Mouse (Mus musculus) embryo, embryonic 11 days (tissue): ENCODE measurements around the gene Pycr2.
"Not testable (repeated sequence)": the region's sequence is repeated elsewhere in the genome, so short reads cannot be mapped to it uniquely, and the experiment has no call there.

Source experiments
- DNase-seq: peaks from one replicate; pipeline ENCODE4 v3.0.0-alpha.2; 2015

The Pycr2 gene

DNA sequence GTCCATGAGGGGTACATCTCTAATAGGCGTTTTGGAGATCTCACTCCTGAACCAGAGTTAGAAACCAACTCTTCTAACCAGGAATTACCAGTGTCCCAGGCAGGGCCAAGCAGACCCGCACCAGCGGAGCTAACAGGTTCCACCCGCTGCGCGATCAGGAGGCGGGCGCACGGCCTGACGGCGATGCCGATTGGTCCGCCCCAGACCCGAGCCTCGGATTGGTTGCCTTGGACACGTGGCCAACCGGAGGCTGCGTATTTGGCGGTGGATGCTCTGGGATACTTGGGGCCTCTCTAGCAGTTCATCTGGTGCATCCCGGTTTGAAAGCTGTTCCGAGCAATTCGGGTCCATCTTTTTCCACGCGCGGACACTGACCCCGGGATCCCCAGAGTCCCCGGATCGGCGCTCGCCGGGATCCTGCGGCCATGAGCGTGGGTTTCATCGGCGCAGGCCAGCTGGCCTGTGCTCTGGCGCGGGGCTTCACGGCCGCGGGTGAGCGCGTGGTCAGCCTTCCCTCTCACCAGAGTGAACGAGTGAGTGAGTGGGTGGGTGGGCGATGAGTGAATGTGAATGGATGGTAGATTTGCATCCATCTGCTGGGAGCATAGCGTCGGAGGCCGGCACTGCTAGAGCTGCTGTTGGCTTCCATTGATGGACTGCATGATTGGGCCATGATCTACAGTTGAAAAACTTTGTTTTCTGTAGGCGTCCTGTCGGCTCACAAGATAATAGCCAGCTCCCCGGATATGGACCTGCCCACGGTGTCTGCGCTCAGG is at the start of gene Pycr2:
Pycr2 (plus strand) TSS at position 255 of the 776 bp plus-strand sequence.
- DNase-seq = peak; percentile 98

DNA sequence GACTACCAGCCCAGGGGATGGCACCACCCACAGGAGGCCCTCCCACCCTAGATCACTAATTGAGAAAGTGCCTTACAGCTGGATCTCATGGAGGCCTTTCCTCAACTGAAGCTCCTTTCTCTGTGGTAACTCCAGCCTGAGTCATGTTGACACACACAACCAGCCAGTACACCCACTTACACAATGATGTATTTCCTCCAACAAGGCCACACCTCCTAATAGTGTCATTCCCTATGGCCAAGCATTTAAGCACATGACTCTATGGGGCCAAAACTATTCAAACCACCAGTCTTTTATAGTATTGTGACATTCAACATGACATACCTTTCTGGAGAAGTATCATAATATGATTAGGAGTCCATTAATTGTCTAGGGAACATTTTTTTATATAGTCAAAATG is 45.3 kb upstream of the Pycr2 start:
- DNase-seq = no peak

- no peak for DNase-seq
Observed at GRCm38 (mm10) chr1:180860030-180860429, 44.1 kb upstream of the Pycr2 start.

- peak; percentile 58 for DNase-seq
Observed at GRCm38 (mm10) chr1:180863606-180864005, 40.5 kb upstream of the Pycr2 start.

GRCm38 (mm10) chr1:180866001-180866400 is 38.1 kb upstream of the Pycr2 start:
- DNase-seq = no peak

DNA sequence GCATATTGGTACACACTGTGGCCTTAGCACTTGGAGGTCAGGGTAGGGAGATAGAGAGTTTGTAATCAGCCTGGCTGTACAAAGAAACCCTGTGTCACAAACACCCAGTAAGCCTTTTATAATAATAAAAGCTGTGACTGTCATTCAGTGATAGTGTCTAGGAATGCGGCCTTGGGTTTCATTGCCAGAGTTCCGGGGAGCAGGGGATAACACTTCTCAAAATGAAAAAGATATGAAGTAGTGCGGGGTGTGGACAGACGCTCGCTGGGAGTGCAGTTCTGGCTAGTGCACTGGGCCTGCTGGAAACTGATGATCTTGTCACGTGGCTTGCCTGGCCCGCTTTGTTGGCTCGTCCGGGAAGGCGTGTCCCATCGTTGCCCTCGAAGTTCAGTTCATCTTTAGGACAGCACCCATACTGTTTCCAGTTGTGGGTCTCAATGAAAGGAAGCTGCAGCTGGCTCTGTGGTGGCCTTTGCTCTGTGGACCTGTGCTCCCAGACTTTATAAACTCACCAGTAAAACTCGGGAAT is 33.9 kb upstream of the Pycr2 start:
- no peak for DNase-seq

DNA sequence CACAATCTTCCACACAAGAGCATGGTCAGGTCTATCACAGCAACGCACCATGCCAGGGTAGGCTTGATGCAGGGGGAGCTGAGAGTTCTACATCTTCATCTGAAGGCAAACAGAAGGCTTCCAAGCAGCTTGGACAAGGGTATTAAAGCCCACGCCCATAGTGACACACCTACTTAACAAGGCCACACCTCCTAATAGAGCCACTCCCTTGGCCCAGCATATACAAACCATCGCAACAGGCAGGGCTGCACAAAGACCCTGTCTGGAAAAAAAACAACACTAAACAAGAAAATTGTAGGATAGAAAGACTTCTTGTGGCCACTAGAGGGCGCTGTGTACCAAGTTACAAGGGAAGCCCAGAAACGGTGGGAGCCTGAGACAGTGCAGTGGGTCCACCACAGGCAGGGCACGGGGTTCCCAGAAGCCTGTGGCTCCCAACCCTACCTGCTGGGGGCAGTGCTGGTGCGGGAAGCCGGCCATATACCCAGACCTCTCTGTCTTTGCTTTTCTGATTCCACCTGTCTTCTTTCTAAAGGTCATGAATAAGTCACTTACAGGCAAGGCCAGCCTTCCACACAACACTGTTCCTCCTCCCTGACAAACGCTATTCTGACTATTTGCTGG is 30.1 kb upstream of the Pycr2 start:
- peak; percentile 81 for DNase-seq

GRCm38 (mm10) chr1:180874615-180875014 is 29.5 kb upstream of the Pycr2 start:
- DNase-seq = no peak

GRCm38 (mm10) chr1:180875126-180875525 is 29.0 kb upstream of the Pycr2 start:
- DNase-seq = no peak

GRCm38 (mm10) chr1:180877466-180877865 is 26.6 kb upstream of the Pycr2 start:
- DNase-seq = no peak

DNA sequence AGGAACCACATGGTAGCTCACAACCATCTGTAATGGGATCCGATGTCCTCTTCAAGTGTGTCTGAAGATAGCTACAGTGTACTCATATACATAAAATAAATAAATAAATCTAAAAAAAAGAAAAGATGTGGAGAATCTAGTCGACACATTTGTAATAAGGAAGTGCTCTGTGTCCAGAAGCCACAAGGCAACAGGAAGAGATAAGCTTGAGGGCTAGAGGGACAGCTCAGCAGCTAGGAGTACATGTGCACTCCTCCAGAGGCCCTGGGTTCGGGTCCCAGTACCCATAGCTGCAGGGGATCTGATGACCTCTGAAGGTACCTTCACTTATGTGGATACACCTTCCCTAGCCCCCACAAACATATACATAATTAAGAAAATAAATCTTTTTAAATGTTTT is 22.3 kb upstream of the Pycr2 start:
- no peak for DNase-seq

DNA sequence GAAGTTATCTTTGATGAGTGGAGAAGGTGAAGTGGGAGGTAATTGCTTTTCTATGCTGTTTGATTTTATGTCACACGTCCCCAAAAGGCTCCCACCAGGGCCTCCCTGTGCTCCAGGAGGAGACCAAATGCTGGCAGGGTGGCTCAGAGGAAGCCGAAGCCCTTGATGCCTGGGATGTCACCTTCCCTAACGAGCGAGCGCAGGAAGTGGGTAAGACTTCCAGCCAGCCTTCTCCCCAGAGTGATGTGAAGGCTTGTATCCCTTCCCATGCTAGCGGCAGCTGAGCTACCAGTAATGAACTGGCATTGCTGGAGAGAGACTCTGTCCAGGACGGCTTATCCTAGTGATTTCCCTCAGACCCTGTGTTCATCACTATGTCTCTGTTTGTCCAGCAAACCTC is 20.4 kb upstream of the Pycr2 start:
- DNase-seq = no peak

GRCm38 (mm10) chr1:180884484-180884883 is 19.6 kb upstream of the Pycr2 start:
- DNase-seq = no peak

- DNase-seq = peak; percentile 37
Observed at GRCm38 (mm10) chr1:180888556-180889042, 15.5 kb upstream of the Pycr2 start.

DNA sequence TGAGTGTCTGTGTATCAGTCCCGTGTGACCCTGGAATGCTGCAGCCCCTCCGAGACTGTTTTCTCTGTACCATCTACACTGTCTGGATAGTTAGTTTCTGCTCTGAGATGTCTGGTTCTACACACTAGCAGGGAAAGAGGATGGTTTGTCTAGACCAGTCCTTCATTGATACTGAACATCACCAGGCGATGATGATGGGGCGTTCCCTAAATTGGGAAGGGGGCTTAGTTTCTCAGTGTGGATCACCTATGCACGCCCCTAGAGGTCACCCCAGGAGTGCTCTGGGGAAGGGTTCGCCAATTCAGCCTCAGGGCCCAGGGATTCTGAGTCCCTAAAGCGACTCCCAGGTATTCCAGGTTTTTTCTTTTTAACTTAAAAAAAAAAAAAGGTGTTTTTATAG is 14.9 kb upstream of the Pycr2 start:
- DNase-seq = no peak

GRCm38 (mm10) chr1:180889841-180890240 is 14.3 kb upstream of the Pycr2 start:
- DNase-seq = no peak

DNA sequence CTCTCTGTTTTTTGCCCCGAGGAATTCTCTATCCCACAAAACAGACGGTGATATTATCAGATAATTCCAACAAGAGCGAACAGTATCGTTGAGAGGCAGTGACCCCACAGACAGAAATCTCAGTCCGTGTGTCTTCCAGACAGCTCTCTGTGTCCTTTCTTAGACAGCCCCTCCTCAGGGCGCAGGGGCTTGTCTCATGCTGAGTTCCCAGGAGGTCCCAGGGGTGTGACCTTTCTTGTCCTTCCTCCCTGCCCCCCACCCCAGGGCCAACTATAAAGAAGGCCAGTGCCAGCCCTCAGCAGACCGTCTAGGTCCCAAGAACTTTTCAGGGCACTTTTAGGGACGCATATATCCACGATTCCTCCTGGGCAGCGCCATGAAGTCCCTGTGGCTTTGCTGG is 11.3 kb upstream of the Pycr2 start, which contains the start of gene Lefty2:
Lefty2 (plus strand) TSS at position 301 of the 400 bp plus-strand sequence.
- no peak for DNase-seq

- not testable (repeated sequence) for DNase-seq
Observed at GRCm38 (mm10) chr1:180894088-180894987, 9.8 kb upstream of the Pycr2 start.

DNA sequence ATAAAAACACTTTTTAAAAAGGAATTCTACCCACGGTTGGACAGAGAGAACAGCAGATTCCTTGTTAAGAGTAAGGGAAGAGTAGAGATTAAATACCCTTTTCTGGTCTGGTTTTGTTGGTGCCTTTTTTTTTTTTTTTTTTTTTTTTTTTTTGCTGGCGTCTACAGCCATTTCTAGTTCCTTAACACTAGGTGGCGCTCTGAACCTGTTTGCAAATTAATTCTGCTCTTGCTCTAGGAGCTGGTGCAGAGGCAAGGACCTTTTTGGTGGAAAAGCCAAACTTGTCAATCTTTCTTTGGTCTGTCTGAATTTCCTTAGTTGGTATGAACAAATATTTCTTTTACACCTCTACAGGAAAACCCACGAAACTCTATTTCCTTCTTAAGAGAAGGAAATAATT is 3.0 kb upstream of the Pycr2 start:
- peak; percentile 83 for DNase-seq

DNA sequence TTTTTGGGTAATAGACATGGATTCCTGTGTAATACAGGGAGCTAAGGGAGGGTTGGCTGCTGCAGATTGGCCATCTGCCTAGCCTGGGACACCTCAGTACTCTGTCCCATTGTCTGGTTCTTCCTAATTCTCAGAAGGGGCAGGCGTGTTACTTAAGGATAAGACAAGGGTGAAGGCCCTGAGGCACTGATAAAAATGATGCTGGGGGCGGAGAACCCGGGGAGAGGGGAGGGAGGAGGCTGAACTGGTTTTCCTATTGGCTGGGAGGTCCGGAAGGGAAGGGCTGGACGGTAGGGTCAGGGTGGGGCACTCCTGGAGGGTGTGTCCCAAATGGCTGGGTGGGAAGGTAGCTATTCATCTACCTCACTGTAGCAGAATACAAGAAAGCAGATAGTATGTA is 1.2 kb upstream of the Pycr2 start:
- DNase-seq = no peak

GRCm38 (mm10) chr1:180903666-180904038 is 441 bp upstream of the Pycr2 start:
- no peak for DNase-seq

DNA sequence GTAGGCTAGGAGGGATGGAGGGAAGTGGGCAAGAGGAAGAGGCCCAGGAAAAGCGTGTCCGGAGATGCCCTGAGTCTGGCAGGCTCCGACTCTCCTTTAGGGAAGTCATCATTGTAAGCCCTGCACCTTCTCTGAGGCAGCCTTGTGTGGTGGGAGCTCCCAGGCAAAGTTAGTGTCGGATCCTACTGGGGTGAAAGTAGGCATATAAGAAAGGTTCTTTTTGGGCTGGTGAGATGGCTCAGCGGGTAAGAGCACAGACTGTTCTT is 655 bp downstream of the Pycr2 start:
- DNase-seq = no peak

- no peak for DNase-seq
Observed at GRCm38 (mm10) chr1:180905307-180905706, 1.2 kb downstream of the Pycr2 start.
